In the genomic region with DNA sequence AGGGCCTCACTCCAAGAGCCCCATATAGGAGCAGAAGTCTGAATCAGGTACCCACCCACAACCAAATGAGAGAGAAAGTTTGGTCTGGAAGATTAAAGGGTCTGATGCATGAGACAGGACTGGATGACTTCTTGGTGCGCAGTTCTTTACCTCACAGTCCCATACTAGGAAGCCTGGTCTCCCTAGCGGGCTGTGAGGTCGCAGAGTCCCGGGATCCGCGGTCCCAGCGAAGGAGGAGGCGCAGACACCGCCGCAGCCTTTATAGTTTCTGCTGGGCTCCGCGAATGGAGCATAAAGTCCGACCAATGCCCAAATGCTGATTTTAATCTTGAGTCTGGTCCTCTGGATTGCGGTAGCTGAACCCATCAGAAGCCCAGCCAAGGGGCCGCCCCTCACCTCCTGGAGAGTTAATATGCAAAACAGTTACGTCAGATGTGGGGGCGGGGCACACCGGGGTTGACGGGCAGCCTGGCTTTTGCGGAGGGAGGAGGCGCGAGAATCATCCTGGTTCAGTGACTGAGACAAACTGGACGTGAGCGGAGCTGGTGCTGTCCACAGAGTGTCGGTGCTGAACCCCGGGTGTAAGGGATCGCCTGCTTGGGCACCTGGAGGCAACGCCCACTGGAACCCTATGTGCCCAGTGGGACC, we compare ENCODE assay signal across 9 mouse cellular contexts. TPM values are rescaled to one million over a fixed set of nuclear protein-coding genes. Genes with fewer than 3 reads are reported as not detected.
DNase-seq lines count a peak whose midpoint lies in the region; ATAC-seq and TF ChIP-seq lines count a peak whose summit lies in the region.
"Had no signal": no experiment of that assay in that cellular context is flagged by ENCODE, and none has a peak within 500 bp of the region (broad histone marks: within the 10 kb centered on the region; RNA-seq: fewer than 3 reads in every experiment).

Fstl5 (plus strand) TSS at position 211 of the 648 bp plus-strand sequence.

- peak; percentile 91 for DNase-seq in ES-E14 (ENCODE audit: low read depth, low spot score)
- peak; percentile 94 for DNase-seq in brain, adult 2 months (ENCODE audit: low read depth, low spot score)
- DNase-seq in hindbrain, embryonic 11.5 days (ENCODE audit: low spot score), result peak; percentile 92
- DNase-seq in layer of hippocampus, adult 9-11 months, result peak; percentile 77
- DNase-seq in lung, postnatal 14 days, result peak; percentile 7
- peak; percentile 76 for DNase-seq in right cerebral cortex, adult 18-20 months

- H3K4me1 ChIP-seq in ES-E14 (ENCODE audit: control insufficient read depth in 2 of 2, insufficient read depth in 2 of 2, low read length in 2 of 2, poor library complexity in 1 of 2), result no peaks in the 10 kb centered on the region
- H3K4me1 ChIP-seq in embryonic facial prominence, embryonic 15.5 days, result peaks cover 5% of the 10 kb centered on the region; the same call in 1 of the 2 replicates
- H3K4me1 ChIP-seq in hindbrain, embryonic 11.5 days (replicated peaks; ENCODE audit: control insufficient read depth, insufficient read depth, low read length), result no peaks in the 10 kb centered on the region

- peak within 1 kb of the TSS; percentile 59 for H3K4me2 ChIP-seq in embryonic facial prominence, embryonic 15.5 days (replicated peaks)
- H3K4me2 ChIP-seq in hindbrain, embryonic 11.5 days (replicated peaks; ENCODE audit: low read depth, low read length), result peak within 1 kb of the TSS; percentile 54

- in situ Hi-C loops in ES-E14 (cut with MboI; ENCODE audit: low sequenced_read_pairs in 2 of 2, unreplicated experiment in 2 of 2), result loop anchor here in 1 of 2 experiments (25.0 kb wide), 1 partner anchor 1138 kb away; no protein-coding TSS in a partner anchor

- H3K36me3 ChIP-seq in ES-E14 (ENCODE audit: control insufficient read depth, insufficient read depth, low read length, poor library complexity, severe bottlenecking), result no peaks in the 10 kb centered on the region
- no peaks in the 10 kb centered on the region for H3K36me3 ChIP-seq in embryonic facial prominence, embryonic 15.5 days
- H3K36me3 ChIP-seq in hindbrain, embryonic 11.5 days (ENCODE audit: control insufficient read depth, insufficient read depth, low read length), result no peaks in the 10 kb centered on the region

- ATAC-seq in embryonic facial prominence, embryonic 15.5 days (ENCODE audit: insufficient number of reproducible peaks, low FRiP score, low TSS enrichment, low read depth), result peak; percentile 86
- ATAC-seq in hindbrain, embryonic 11.5 days (ENCODE audit: low FRiP score), result peak; percentile 95
- ATAC-seq in erythroblast, adult 5-6 weeks (replicated peaks; ENCODE audit: low FRiP score, poor library complexity, severe bottlenecking), result no peak

- H3K27me3 ChIP-seq in embryonic facial prominence, embryonic 15.5 days, result peaks cover 4% of the 10 kb centered on the region; the same call in 1 of the 2 replicates
- no peaks in the 10 kb centered on the region for H3K27me3 ChIP-seq in hindbrain, embryonic 11.5 days (ENCODE audit: control insufficient read depth, insufficient read depth, low read length)

- peak within 1 kb of the TSS; percentile 49; the same call in 1 of the 2 replicates for H3K9ac ChIP-seq in ES-E14 (ENCODE audit: insufficient read depth, low read depth, low read length, poor library complexity, severe bottlenecking)
- no peak within 1 kb of the TSS for H3K9ac ChIP-seq in embryonic facial prominence, embryonic 15.5 days
- H3K9ac ChIP-seq in hindbrain, embryonic 11.5 days (ENCODE audit: low read depth, low read length), result peak within 1 kb of the TSS; percentile 44

- under 1% methylated on average over 28 of the region's 28 CpGs for WGBS in embryonic facial prominence, embryonic 15.5 days
- WGBS in hindbrain, embryonic 11.5 days, result 1% methylated on average over 28 of the region's 28 CpGs

- H3K4me3 ChIP-seq in ES-E14 (ENCODE audit: insufficient read depth in 1 of 2, low read depth in 1 of 2, low read length in 2 of 2, poor library complexity in 1 of 2, severe bottlenecking in 1 of 2), result peak within 1 kb of the TSS; percentile 62 to 85
- H3K4me3 ChIP-seq in embryonic facial prominence, embryonic 15.5 days (replicated peaks), result peak within 1 kb of the TSS; percentile 36
- H3K4me3 ChIP-seq in hindbrain, embryonic 11.5 days (ENCODE audit: low read depth, low read length), result peak within 1 kb of the TSS; percentile 48

- H3K9me3 ChIP-seq in ES-E14 (ENCODE audit: control insufficient read depth, insufficient read depth, low read depth, low read length), result no peaks in the 10 kb centered on the region
- no peaks in the 10 kb centered on the region for H3K9me3 ChIP-seq in embryonic facial prominence, embryonic 15.5 days (replicated peaks)
- H3K9me3 ChIP-seq in hindbrain, embryonic 11.5 days (ENCODE audit: control insufficient read depth, low read length), result no peaks in the 10 kb centered on the region

- H3K27ac ChIP-seq in ES-E14 (ENCODE audit: insufficient read depth, low read depth, low read length, poor library complexity, severe bottlenecking), result no peak within 1 kb of the TSS
- H3K27ac ChIP-seq in embryonic facial prominence, embryonic 15.5 days (replicated peaks), result no peak within 1 kb of the TSS
- no peak within 1 kb of the TSS for H3K27ac ChIP-seq in hindbrain, embryonic 11.5 days (ENCODE audit: low read depth, low read length)
- H3K27ac ChIP-seq: macrophage had no signal

TF ChIP-seq in ES-E14, 5 proteins besides CTCF, POLR2A, EP300 and RAD21:
- TF ChIP-seq ZC3H11A (IDR thresholded peaks at IDR 0.05; ENCODE audit: borderline replicate concordance, low read depth, low read length), result 0 out of 2 replicates have a peak, but pooled peaks have one; percentile 17
- TF ChIP-seq HCFC1 (IDR thresholded peaks at IDR 0.05; ENCODE audit: borderline replicate concordance, insufficient read depth, low read length), result no peak
- TF ChIP-seq ZNF384 (IDR thresholded peaks at IDR 0.05; ENCODE audit: low read depth, low read length), result 0 out of 2 replicates have a peak, but pooled peaks have one; percentile 19

RNA-seq across cellular contexts. Expression of gene Fstl5, which starts in this region (rescaled TPM):
- 0.13 and 0.48 TPM in 2 replicates for total RNA-seq in ES-E14 (2012; rRNA removed)
- 15.4 and 19.5 TPM in 2 replicates for polyA plus RNA-seq in embryonic facial prominence, embryonic 15.5 days (2015; fragmentation: Nextera tagmentation; extraction: Ambion mirVana)
- 11.9 and 12.6 TPM in 2 replicates for polyA plus RNA-seq in hindbrain, embryonic 11.5 days (2014; fragmentation: Nextera tagmentation; extraction: Ambion mirVana)
- not detected in 2 replicates for total RNA-seq in erythroblast, adult 5-6 weeks (2015; ENCODE audit: low replicate concordance)
- not detected in 2 replicates for total RNA-seq in erythroblast, adult 5-6 weeks (2017; ENCODE audit: low replicate concordance)
- polyA plus RNA-seq: macrophage had no signal

Comparison
In these comparisons a context has a peak if more than half of its experiments do, and no peak if none do; other contexts are left out.
1. Peak in DNase-seq, H3K4me3 ChIP-seq and H3K9ac ChIP-seq in ES-E14; RNA of the gene not detected or under 1 TPM.
2. DNase-seq: peak in every context shown above with its lines; median percentile 94 in brain, adult 2 months; 92 in hindbrain, embryonic 11.5 days; 91 in ES-E14; 77 in layer of hippocampus, adult 9-11 months; 76 in right cerebral cortex, adult 18-20 months; 7 in lung, postnatal 14 days.